Mouse (Mus musculus) bone marrow, adult 2 months (tissue): ENCODE data around the gene Srrm4.

ENCODE experiments used
- CTCF ChIP-seq: fragments of 200-500 bp; IDR thresholded peaks from 2 replicates; pipeline ENCODE4 v1.5.1; 2011; ENCODE audit warnings: low read length, control low read depth; ENCODE audit not compliant: control insufficient read depth, insufficient read depth
- POLR2A ChIP-seq: fragments of 200-500 bp; IDR thresholded peaks from 2 replicates; pipeline ENCODE4 v1.6.1; 2011; ENCODE audit warnings: low read depth, mild to moderate bottlenecking, control low read depth, low read length, borderline replicate concordance; ENCODE audit not compliant: control insufficient read depth

- no peak for TF ChIP-seq CTCF
- TF ChIP-seq POLR2A: no peak
Measured at GRCm38 (mm10) chr5:116457791-116458190, 133.8 kb downstream of the Srrm4 start.
